Mouse (Mus musculus): Measurements from ENCODE around the gene St6galnac5.

GRCm38 (mm10) chr3:152951634-152952545, 30.2 kb downstream of the St6galnac5 start:
- TF ChIP-seq CTCF (conservative IDR thresholded peaks at IDR 0.05; ENCODE audit: low read length) (no peak), NANOG (IDR thresholded peaks at IDR 0.05; ENCODE audit: borderline replicate concordance, low read length) (no peak)

Data from E14TG2a.4 (cell line).